Mouse (Mus musculus): ENCODE results near the gene Ppil1. TPM values are rescaled to one million over a fixed set of nuclear protein-coding genes. Genes with fewer than 3 reads are reported as not detected.

The Ppil1 gene
- polyA plus RNA-seq (2015; fragmentation: Illumina TruSeq; extraction: RNeasy Lipid Tissue Mini Kit (QIAGEN cat#74804); ENCODE audit: insufficient read depth, low read depth, low replicate concordance): 4.3 TPM

GRCm38 (mm10) chr17:29263840-29264633, at the start of gene Ppil1:
Ppil1 (minus strand) TSS chr17:29264186.

GRCm38 (mm10) chr17:29268682-29269348, 4.8 kb upstream of the Ppil1 start, which contains the start of gene BC004004:
BC004004 (plus strand) TSS chr17:29268788.

GRCm38 (mm10) chr17:29237772-29238420, 26.1 kb downstream of the Ppil1 start, which contains the start of gene Cpne5:
Cpne5 (minus strand) TSS chr17:29238167.

Other genes starting within 250 kb of the Ppil1 start
- gene Srsf3, start 231.6 kb downstream of the Ppil1 start, polyA plus RNA-seq (2015; fragmentation: Illumina TruSeq; extraction: RNeasy Lipid Tissue Mini Kit (QIAGEN cat#74804); ENCODE audit: insufficient read depth, low read depth, low replicate concordance): 42.7 TPM
- 22.8 TPM for gene Cdkn1a, start 173.2 kb downstream of the Ppil1 start, polyA plus RNA-seq (2015; fragmentation: Illumina TruSeq; extraction: RNeasy Lipid Tissue Mini Kit (QIAGEN cat#74804); ENCODE audit: insufficient read depth, low read depth, low replicate concordance)
- not detected for gene Rab44, start 150.0 kb downstream of the Ppil1 start, polyA plus RNA-seq (2015; fragmentation: Illumina TruSeq; extraction: RNeasy Lipid Tissue Mini Kit (QIAGEN cat#74804); ENCODE audit: insufficient read depth, low read depth, low replicate concordance)
- not detected for gene Cpne5, start 26.0 kb downstream of the Ppil1 start, polyA plus RNA-seq (2015; fragmentation: Illumina TruSeq; extraction: RNeasy Lipid Tissue Mini Kit (QIAGEN cat#74804); ENCODE audit: insufficient read depth, low read depth, low replicate concordance)
- gene BC004004, start 4.6 kb upstream of the Ppil1 start, polyA plus RNA-seq (2015; fragmentation: Illumina TruSeq; extraction: RNeasy Lipid Tissue Mini Kit (QIAGEN cat#74804); ENCODE audit: insufficient read depth, low read depth, low replicate concordance): 41.6 TPM
- 17.9 TPM for gene Pi16, start 53.5 kb upstream of the Ppil1 start, polyA plus RNA-seq (2015; fragmentation: Illumina TruSeq; extraction: RNeasy Lipid Tissue Mini Kit (QIAGEN cat#74804); ENCODE audit: insufficient read depth, low read depth, low replicate concordance)
- 60.3 TPM for gene Mtch1, start 83.7 kb upstream of the Ppil1 start, polyA plus RNA-seq (2015; fragmentation: Illumina TruSeq; extraction: RNeasy Lipid Tissue Mini Kit (QIAGEN cat#74804); ENCODE audit: insufficient read depth, low read depth, low replicate concordance)
- 5.5 TPM for gene Fgd2, start 96.7 kb upstream of the Ppil1 start, polyA plus RNA-seq (2015; fragmentation: Illumina TruSeq; extraction: RNeasy Lipid Tissue Mini Kit (QIAGEN cat#74804); ENCODE audit: insufficient read depth, low read depth, low replicate concordance)
- 6.6 TPM for gene Pim1, start 226.6 kb upstream of the Ppil1 start, polyA plus RNA-seq (2015; fragmentation: Illumina TruSeq; extraction: RNeasy Lipid Tissue Mini Kit (QIAGEN cat#74804); ENCODE audit: insufficient read depth, low read depth, low replicate concordance)

All from pancreas, adult 10 weeks (tissue).